Mouse (Mus musculus): ENCODE results near the gene Rpl7a. TPM values are rescaled to one million over a fixed set of nuclear protein-coding genes. Genes with fewer than 3 reads are reported as not detected.

Gene Rpl7a
- polyA plus RNA-seq, 1 experiment from 2014 or later = 532 TPM

GRCm38 (mm10) chr2:26905936-26906335 is 4.6 kb upstream of the Rpl7a start:
- Histone ChIP-seq H3K9me3 (no peaks in the 10 kb centered on the region), H3K4me3 (replicated peaks) (no peak overlapping the region), H3K27ac (no peak overlapping the region), H3K9ac (replicated peaks) (no peak overlapping the region), H3K36me3 (peaks cover 45% of the 10 kb centered on the region), H3K4me1 (replicated peaks) (peaks cover 52% of the 10 kb centered on the region), H3K27me3 (no peaks in the 10 kb centered on the region), H3K4me2 (replicated peaks) (no peak overlapping the region)
- no peak for ATAC-seq
- 80% methylated on average over 2 of the region's 2 CpGs for WGBS

GRCm38 (mm10) chr2:26906431-26906830 is 4.1 kb upstream of the Rpl7a start:
- Histone ChIP-seq H3K27ac (no peak overlapping the region), H3K4me2 (replicated peaks) (no peak overlapping the region), H3K9me3 (no peaks in the 10 kb centered on the region), H3K36me3 (peaks cover 45% of the 10 kb centered on the region), H3K4me3 (replicated peaks) (no peak overlapping the region), H3K4me1 (replicated peaks) (peaks cover 47% of the 10 kb centered on the region), H3K27me3 (no peaks in the 10 kb centered on the region), H3K9ac (replicated peaks) (no peak overlapping the region)
- 97% methylated on average over 3 of the region's 3 CpGs for WGBS
- no peak for ATAC-seq

- no peak for ATAC-seq
- Histone ChIP-seq H3K9me3 (no peaks in the 10 kb centered on the region), H3K4me1 (replicated peaks) (peaks cover 47% of the 10 kb centered on the region), H3K27ac (no peak overlapping the region), H3K27me3 (no peaks in the 10 kb centered on the region), H3K36me3 (peaks cover 48% of the 10 kb centered on the region), H3K9ac (replicated peaks) (no peak overlapping the region), H3K4me2 (replicated peaks) (no peak overlapping the region), H3K4me3 (replicated peaks) (no peak overlapping the region)
- whole genome bisulfite sequencing = 67% methylated on average over 4 of the region's 4 CpGs
Measured at GRCm38 (mm10) chr2:26907109-26907508, 3.5 kb upstream of the Rpl7a start.

- Histone ChIP-seq H3K27me3 (no peaks in the 10 kb centered on the region), H3K9ac (replicated peaks) (peak overlapping the region; percentile 91), H3K4me1 (replicated peaks) (peaks cover 45% of the 10 kb centered on the region), H3K27ac (no peak overlapping the region), H3K9me3 (no peaks in the 10 kb centered on the region), H3K36me3 (peaks cover 65% of the 10 kb centered on the region), H3K4me3 (replicated peaks) (peak overlapping the region; percentile 95), H3K4me2 (replicated peaks) (peak overlapping the region; percentile 89)
- ATAC-seq = no peak
- 85% methylated on average over 18 of the region's 18 CpGs for WGBS
Measured at GRCm38 (mm10) chr2:26908710-26909386, 1.7 kb upstream of the Rpl7a start.

- Histone ChIP-seq H3K9me3 (no peaks in the 10 kb centered on the region), H3K27me3 (no peaks in the 10 kb centered on the region), H3K36me3 (peaks cover 67% of the 10 kb centered on the region), H3K4me2 (replicated peaks) (peak overlapping the region; percentile 89), H3K4me1 (replicated peaks) (peaks cover 42% of the 10 kb centered on the region), H3K4me3 (replicated peaks) (peak overlapping the region; percentile 95), H3K9ac (replicated peaks) (peak overlapping the region; percentile 91), H3K27ac (peak overlapping the region; percentile 94; the same call in 1 of the 2 replicates)
- no peak for ATAC-seq
Measured at GRCm38 (mm10) chr2:26909387-26909784, 1.2 kb upstream of the Rpl7a start.

GRCm38 (mm10) chr2:26910994-26911765 is 616 bp downstream of the Rpl7a start:
- Histone ChIP-seq H3K36me3 (peaks cover 54% of the 10 kb centered on the region), H3K9me3 (no peaks in the 10 kb centered on the region), H3K4me3 (replicated peaks) (peak overlapping the region; percentile 95), H3K9ac (replicated peaks) (peak overlapping the region; percentile 99), H3K4me2 (replicated peaks) (peak overlapping the region; percentile 100), H3K27me3 (no peaks in the 10 kb centered on the region), H3K4me1 (replicated peaks) (peaks cover 57% of the 10 kb centered on the region), H3K27ac (peak overlapping the region; percentile 94)
- ATAC-seq = peak; percentile 65
- under 1% methylated on average over 37 of the region's 37 CpGs for WGBS

- Histone ChIP-seq H3K36me3 (peaks cover 44% of the 10 kb centered on the region), H3K4me3 (replicated peaks) (peak overlapping the region; percentile 95), H3K27me3 (no peaks in the 10 kb centered on the region), H3K4me2 (replicated peaks) (peak overlapping the region; percentile 100), H3K27ac (no peak overlapping the region), H3K4me1 (replicated peaks) (peaks cover 64% of the 10 kb centered on the region), H3K9me3 (no peaks in the 10 kb centered on the region), H3K9ac (replicated peaks) (peak overlapping the region; percentile 99)
- ATAC-seq = no peak
- 67% methylated on average over 5 of the region's 5 CpGs for WGBS
Measured at GRCm38 (mm10) chr2:26912253-26912770, 1.7 kb downstream of the Rpl7a start.

GRCm38 (mm10) chr2:26913416-26914147 is 3.0 kb downstream of the Rpl7a start:
- Histone ChIP-seq H3K36me3 (peaks cover 44% of the 10 kb centered on the region), H3K4me1 (replicated peaks) (peaks cover 64% of the 10 kb centered on the region), H3K9ac (replicated peaks) (no peak overlapping the region), H3K9me3 (no peaks in the 10 kb centered on the region), H3K4me2 (replicated peaks) (no peak overlapping the region), H3K27ac (no peak overlapping the region), H3K4me3 (replicated peaks) (no peak overlapping the region), H3K27me3 (no peaks in the 10 kb centered on the region)
- ATAC-seq = no peak
- 89% methylated on average over 17 of the region's 17 CpGs for WGBS

- 67% methylated on average over 8 of the region's 8 CpGs for WGBS
- Histone ChIP-seq H3K27me3 (no peaks in the 10 kb centered on the region), H3K9ac (replicated peaks) (no peak overlapping the region), H3K9me3 (no peaks in the 10 kb centered on the region), H3K4me2 (replicated peaks) (no peak overlapping the region), H3K27ac (no peak overlapping the region), H3K4me1 (replicated peaks) (peaks cover 57% of the 10 kb centered on the region), H3K36me3 (peaks cover 51% of the 10 kb centered on the region), H3K4me3 (replicated peaks) (no peak overlapping the region)
- ATAC-seq = no peak
Measured at GRCm38 (mm10) chr2:26914148-26914941, 3.8 kb downstream of the Rpl7a start.

- ATAC-seq = peak; percentile 79
- peaks cover 69% of the 10 kb centered on the region for H3K36me3 ChIP-seq
- WGBS = 2% methylated on average over 47 of the region's 47 CpGs
- no peaks in the 10 kb centered on the region for H3K9me3 ChIP-seq
- H3K27me3 ChIP-seq = no peaks in the 10 kb centered on the region
- H3K4me3 ChIP-seq (replicated peaks) = peak within 1 kb of the TSS; percentile 82
- peak within 1 kb of the TSS; percentile 86 for H3K9ac ChIP-seq (replicated peaks)
- peak within 1 kb of the TSS; percentile 99 for H3K4me2 ChIP-seq (replicated peaks)
- peak within 1 kb of the TSS; percentile 80 for H3K27ac ChIP-seq
- H3K4me1 ChIP-seq (replicated peaks) = peaks cover 51% of the 10 kb centered on the region
Measured at GRCm38 (mm10) chr2:26915927-26916728, 5.6 kb downstream of the Rpl7a start, which contains the start of the genes Surf2 and Surf1. Gene Surf2 (plus strand): TSS chr2:26916367. Gene Surf1 (minus strand): TSS chr2:26916530.

All from midbrain, embryonic 13.5 days (tissue).